Comparison of ENCODE assay signal across 24 mouse cellular contexts in the genomic region with DNA sequence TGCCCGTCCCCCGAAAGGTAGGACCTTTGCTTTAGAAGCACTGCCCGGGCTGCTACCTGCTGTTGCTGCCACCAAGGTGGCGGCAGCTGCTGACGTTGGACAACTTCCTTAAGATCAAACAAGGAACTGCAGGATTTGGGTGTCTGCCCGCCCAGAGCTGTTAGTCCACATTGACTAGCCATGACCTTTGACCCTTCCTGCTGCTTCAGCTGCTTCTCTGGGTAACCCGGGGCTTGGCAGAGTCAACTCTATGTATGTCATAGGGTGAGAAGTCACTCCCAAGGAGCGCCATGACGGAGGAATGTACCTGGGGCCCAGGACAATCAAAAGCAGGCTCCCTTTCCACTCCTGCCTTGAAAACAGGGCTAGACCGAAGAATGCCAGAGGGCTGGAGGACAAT.
DNase-seq lines count a peak whose midpoint lies in the region; ATAC-seq lines count a peak whose summit lies in the region.
"Had no signal": no experiment of that assay in that cellular context is flagged by ENCODE, and none has a peak within 500 bp of the region (broad histone marks: within the 10 kb centered on the region; RNA-seq: fewer than 3 reads in every experiment).

No protein-coding gene starts in this region.

- H3K9ac ChIP-seq in intestine, embryonic 16.5 days (ENCODE audit: low read depth, low read length) = no peak overlapping the region
- no peak overlapping the region for H3K9ac ChIP-seq in stomach, embryonic 15.5 days
- H3K9ac ChIP-seq: embryonic facial prominence, embryonic 15.5 days; hindbrain, embryonic 12.5 days; limb, embryonic 15.5 days; lung, embryonic 14.5 days had no signal

- no peaks in the 10 kb centered on the region for H3K27me3 ChIP-seq in intestine, embryonic 16.5 days (replicated peaks; ENCODE audit: control insufficient read depth, insufficient read depth, low read length)
- H3K27me3 ChIP-seq in stomach, embryonic 15.5 days (replicated peaks) = no peaks in the 10 kb centered on the region
- H3K27me3 ChIP-seq: CH12.LX; embryonic facial prominence, embryonic 15.5 days; hindbrain, embryonic 12.5 days; limb, embryonic 15.5 days had no signal

- 0 out of 2 replicates have a peak, but pooled peaks cover 4% of the 10 kb centered on the region for H3K4me1 ChIP-seq in intestine, embryonic 16.5 days (ENCODE audit: control insufficient read depth, insufficient read depth, low read length)
- 0 out of 2 replicates have a peak, but pooled peaks cover 6% of the 10 kb centered on the region for H3K4me1 ChIP-seq in stomach, embryonic 15.5 days
- H3K4me1 ChIP-seq: embryonic facial prominence, embryonic 15.5 days; forebrain, embryonic 10.5 days; hindbrain, embryonic 12.5 days; limb, embryonic 15.5 days had no signal

- no peak overlapping the region; the same call in 1 of the 2 replicates for H3K27ac ChIP-seq in intestine, embryonic 16.5 days (ENCODE audit: low read length)
- H3K27ac ChIP-seq in stomach, embryonic 15.5 days = no peak overlapping the region
- H3K27ac ChIP-seq: embryonic facial prominence, embryonic 15.5 days; forebrain, embryonic 10.5 days; heart, embryonic 10.5 days; hindbrain, embryonic 12.5 days; limb, embryonic 15.5 days had no signal

- DNase-seq in embryo, embryonic 10 days (ENCODE audit: low spot score) = peak; percentile 25
- DNase-seq in embryo, embryonic 10.5 days (ENCODE audit: low spot score) = no peak
- peak; percentile 25 to 53 for DNase-seq in lung, adult 18-20 months
- DNase-seq in lung, postnatal 25 days (ENCODE audit: low spot score) = no peak
- DNase-seq in spleen, postnatal 36 days (ENCODE audit: low spot score in 2 of 2) = no peak
- DNase-seq in ovary, postnatal 10 days (ENCODE audit: low spot score) = no peak
- DNase-seq: cerebellum, adult 9-10 months; embryo, embryonic 11 days; gastrocnemius, postnatal 36 days; heart, postnatal 10 days; lung, embryonic 14.5 days; right cerebral cortex, adult 18-20 months; spleen, adult 18-20 months; thymus, postnatal 4 days had no signal

- no peak overlapping the region for H3K4me2 ChIP-seq in intestine, embryonic 16.5 days (ENCODE audit: low read depth, low read length)
- no peak overlapping the region for H3K4me2 ChIP-seq in stomach, embryonic 15.5 days
- H3K4me2 ChIP-seq: embryonic facial prominence, embryonic 15.5 days; hindbrain, embryonic 12.5 days; limb, embryonic 15.5 days; lung, embryonic 14.5 days had no signal

- WGBS in intestine, embryonic 16.5 days = 53% methylated on average over 10 of the region's 10 CpGs
- WGBS in stomach, embryonic 15.5 days = 61% methylated on average over 10 of the region's 10 CpGs

- H3K4me3 ChIP-seq in intestine, embryonic 16.5 days (ENCODE audit: low read length) = no peak overlapping the region
- H3K4me3 ChIP-seq in stomach, embryonic 15.5 days (replicated peaks) = no peak overlapping the region
- H3K4me3 ChIP-seq: embryonic facial prominence, embryonic 15.5 days; forebrain, embryonic 10.5 days; heart, embryonic 10.5 days; hindbrain, embryonic 12.5 days; limb, embryonic 15.5 days had no signal

- peak; percentile 79 for ATAC-seq in intestine, embryonic 16.5 days
- 0 out of 2 replicates have a peak, but pooled peaks have one; percentile 21 for ATAC-seq in stomach, embryonic 15.5 days (ENCODE audit: insufficient read depth, low FRiP score, low read depth)
- ATAC-seq: inflammation-experienced regulatory T-cells, adult 6 months; midbrain, embryonic 16.5 days had no signal

- no peaks in the 10 kb centered on the region for H3K9me3 ChIP-seq in intestine, embryonic 16.5 days (ENCODE audit: control insufficient read depth, low read length)
- H3K9me3 ChIP-seq in stomach, embryonic 15.5 days = no peaks in the 10 kb centered on the region
- H3K9me3 ChIP-seq: embryonic facial prominence, embryonic 15.5 days; forebrain, embryonic 10.5 days; heart, embryonic 10.5 days; hindbrain, embryonic 12.5 days; limb, embryonic 15.5 days had no signal

- H3K36me3 ChIP-seq in intestine, embryonic 16.5 days (ENCODE audit: control insufficient read depth, insufficient read depth, low read length) = no peaks in the 10 kb centered on the region
- no peaks in the 10 kb centered on the region for H3K36me3 ChIP-seq in stomach, embryonic 15.5 days
- H3K36me3 ChIP-seq: embryonic facial prominence, embryonic 15.5 days; forebrain, embryonic 10.5 days; hindbrain, embryonic 12.5 days; limb, embryonic 15.5 days had no signal

Comparison
In these comparisons a context has a peak if more than half of its experiments do, and no peak if none do; other contexts are left out.
1. DNase-seq: peak in embryo, embryonic 10 days (single experiment) and lung, adult 18-20 months (2 of 2); none in embryo, embryonic 10.5 days (single experiment), lung, postnatal 25 days (single experiment), spleen, postnatal 36 days (0 of 2) and ovary, postnatal 10 days (single experiment).